Mouse (Mus musculus) stomach, embryonic 16.5 days (tissue): ENCODE results near the gene Ptges3. TPM values are rescaled to one million over a fixed set of nuclear protein-coding genes. Genes with fewer than 3 reads are reported as not detected.

Experiments
- ATAC-seq: fragments of 200-750 bp; cut with Nextera tagmentation; 2 replicates; pipeline ENCODE4 v1.8.0; 2017; ENCODE audit warnings: moderate number of reproducible peaks, moderate TSS enrichment; ENCODE audit not compliant: insufficient read depth, low FRiP score
- H3K27ac ChIP-seq: fragments of 300-500 bp; sonication (generic); 2 replicates; pipeline ENCODE4 v1.5.1; 2014; ENCODE audit warnings: low read length
- H3K27me3 ChIP-seq: fragments of 300-500 bp; sonication (generic); 2 replicates; pipeline ENCODE4 v1.6.1; 2014; ENCODE audit warnings: low read length, control low read depth, mixed read lengths; ENCODE audit not compliant: control insufficient read depth, insufficient read depth
- H3K36me3 ChIP-seq: fragments of 300-500 bp; sonication (generic); 2 replicates; pipeline ENCODE4 v1.6.1; 2014; ENCODE audit warnings: low read length; ENCODE audit not compliant: control insufficient read depth, insufficient read depth
- H3K4me1 ChIP-seq: fragments of 300-500 bp; sonication (generic); 2 replicates; pipeline ENCODE4 v1.6.1; 2014; ENCODE audit warnings: low read length, control low read depth, mixed read lengths; ENCODE audit not compliant: control insufficient read depth, insufficient read depth
- H3K4me2 ChIP-seq: fragments of 300-500 bp; sonication (generic); 2 replicates; pipeline ENCODE4 v1.6.1; 2014; ENCODE audit warnings: low read depth, low read length, mixed read lengths
- H3K4me3 ChIP-seq: fragments of 300-500 bp; sonication (generic); replicated peaks from 2 replicates; pipeline ENCODE4 v1.5.1; 2014; ENCODE audit warnings: mild to moderate bottlenecking, low read length
- H3K9ac ChIP-seq: fragments of 300-500 bp; sonication (generic); 2 replicates; pipeline ENCODE4 v1.6.1; 2014; ENCODE audit warnings: low read length
- H3K9me3 ChIP-seq: fragments of 300-500 bp; sonication (generic); replicated peaks from 2 replicates; pipeline ENCODE4 v1.6.1; 2016; ENCODE audit warnings: low read length, control low read depth; ENCODE audit not compliant: control insufficient read depth
- WGBS: fragments of 180-500 bp; shearing (Covaris S2); extraction: QIAGEN DNeasy Blood & Tissue Kit; methylation state at CpG from one replicate; pipeline ENCODE4 v1.1.7; 2014; 5-methylcytosine and 5-hydroxymethylcytosine counted together
- polyA plus RNA-seq: library from polyadenylated mRNA; unstranded; fragments of >200 nt; fragmentation: Nextera tagmentation; extraction: Ambion mirVana; gene quantifications from 2 replicates; pipeline ENCODE4 v1.2.1, GENCODE M21; 2015

Gene Ptges3
- 374 and 406 TPM in 2 replicates for polyA plus RNA-seq

DNA sequence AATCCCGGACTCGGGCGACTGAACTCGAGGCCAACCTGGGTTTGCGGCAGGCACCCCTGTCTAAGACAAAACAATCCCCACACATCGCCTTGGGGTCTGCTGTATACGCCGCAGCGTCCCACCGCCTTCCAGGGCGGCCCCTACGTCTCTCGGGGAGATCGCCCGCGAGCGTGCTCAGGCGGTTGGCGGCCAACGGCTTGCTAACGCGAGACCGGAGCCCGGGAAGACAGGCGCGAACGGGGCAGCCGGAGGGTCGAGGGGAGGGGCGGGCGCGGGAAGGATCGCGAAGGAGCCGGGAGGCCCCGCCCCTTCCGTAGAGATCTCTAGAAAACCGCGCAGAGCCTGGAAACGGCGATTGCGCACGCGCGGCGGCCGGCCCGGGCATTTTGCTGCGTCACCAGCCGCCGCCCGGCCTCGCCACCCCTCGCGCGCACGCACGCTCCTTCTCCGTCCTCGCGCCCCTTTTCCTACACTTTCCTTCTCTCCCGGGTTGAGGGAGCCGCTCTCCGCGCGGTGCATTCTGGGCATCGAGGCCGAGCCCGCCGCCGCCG, at the start of gene Ptges3:
TSS of gene Ptges3 (plus strand) at position 354 of the 551 bp plus-strand sequence.
- H3K27me3 ChIP-seq = no peaks in the 10 kb centered on the region
- H3K4me3 ChIP-seq = peak within 1 kb of the TSS; percentile 98
- H3K9ac ChIP-seq = peak within 1 kb of the TSS; percentile 98
- peak; percentile 94 for ATAC-seq
- H3K36me3 ChIP-seq = no peaks in the 10 kb centered on the region
- peaks cover 12% of the 10 kb centered on the region for H3K4me1 ChIP-seq
- peak within 1 kb of the TSS; percentile 84 for H3K4me2 ChIP-seq
- WGBS = 0% methylated on average over 72 of the region's 72 CpGs
- peak within 1 kb of the TSS; percentile 99 for H3K27ac ChIP-seq
- no peaks in the 10 kb centered on the region for H3K9me3 ChIP-seq

GRCm38 (mm10) chr10:128009735-128010134, 49.0 kb upstream of the Ptges3 start:
- H3K4me1 ChIP-seq = no peaks in the 10 kb centered on the region
- no peaks in the 10 kb centered on the region for H3K36me3 ChIP-seq
- no peak for ATAC-seq
- H3K27me3 ChIP-seq = no peaks in the 10 kb centered on the region
- H3K9ac ChIP-seq = no peak overlapping the region
- no peak overlapping the region for H3K27ac ChIP-seq
- H3K4me3 ChIP-seq = no peak overlapping the region
- no peak overlapping the region for H3K4me2 ChIP-seq
- no peaks in the 10 kb centered on the region for H3K9me3 ChIP-seq
- WGBS = 79% methylated on average over 5 of the region's 5 CpGs

GRCm38 (mm10) chr10:128015068-128015934, 43.5 kb upstream of the Ptges3 start, which contains the start of gene Prim1:
TSS of gene Prim1 (plus strand) at chr10:128015168.
- Histone ChIP-seq H3K9me3 (no peaks in the 10 kb centered on the region), H3K27ac (peak within 1 kb of the TSS; percentile 76), H3K27me3 (no peaks in the 10 kb centered on the region), H3K36me3 (no peaks in the 10 kb centered on the region), H3K4me3 (peak within 1 kb of the TSS; percentile 67), H3K4me2 (peak within 1 kb of the TSS; percentile 58), H3K9ac (peak within 1 kb of the TSS; percentile 78), H3K4me1 (no peaks in the 10 kb centered on the region)
- WGBS = 4% methylated on average over 31 of the region's 31 CpGs
- peak; percentile 94 for ATAC-seq

GRCm38 (mm10) chr10:128022196-128022595, 36.6 kb upstream of the Ptges3 start:
- H3K27me3 ChIP-seq = no peaks in the 10 kb centered on the region
- H3K4me2 ChIP-seq = no peak overlapping the region
- 96% methylated on average over 5 of the region's 5 CpGs for WGBS
- H3K36me3 ChIP-seq = peaks cover 14% of the 10 kb centered on the region
- no peak overlapping the region for H3K9ac ChIP-seq
- H3K27ac ChIP-seq = no peak overlapping the region
- no peaks in the 10 kb centered on the region for H3K9me3 ChIP-seq
- no peak for ATAC-seq
- H3K4me1 ChIP-seq = no peaks in the 10 kb centered on the region
- H3K4me3 ChIP-seq = no peak overlapping the region

GRCm38 (mm10) chr10:128023496-128023895, 35.3 kb upstream of the Ptges3 start:
- H3K4me2 ChIP-seq = no peak overlapping the region
- ATAC-seq = no peak; the same call in 1 of the 2 replicates
- peaks cover 14% of the 10 kb centered on the region for H3K36me3 ChIP-seq
- no peaks in the 10 kb centered on the region for H3K27me3 ChIP-seq
- WGBS = 96% methylated on average over 10 of the region's 10 CpGs
- no peaks in the 10 kb centered on the region for H3K9me3 ChIP-seq
- no peak overlapping the region for H3K9ac ChIP-seq
- no peak overlapping the region for H3K4me3 ChIP-seq
- H3K4me1 ChIP-seq = no peaks in the 10 kb centered on the region
- H3K27ac ChIP-seq = no peak overlapping the region

DNA sequence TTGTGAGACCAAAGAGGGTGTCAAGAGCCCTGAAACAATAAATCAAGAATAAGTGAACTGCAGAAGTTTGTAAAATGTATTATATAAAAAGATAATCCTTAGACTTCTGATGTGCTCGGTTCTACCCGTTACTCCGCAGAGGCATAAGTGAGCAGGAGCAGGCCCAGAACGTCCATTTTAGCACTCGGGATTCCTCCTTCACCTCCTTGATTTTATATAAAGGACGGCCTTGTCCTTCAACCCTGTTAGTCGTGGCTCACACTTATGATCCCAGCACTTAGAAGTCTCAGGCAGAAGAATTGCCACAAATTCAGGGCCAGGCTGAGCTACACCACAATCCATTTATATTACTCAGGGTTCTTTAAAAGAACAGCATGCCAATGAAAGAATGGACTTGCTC, 28.8 kb upstream of the Ptges3 start:
- 90% methylated on average over 7 of the region's 7 CpGs for WGBS
- no peak overlapping the region for H3K4me3 ChIP-seq

GRCm38 (mm10) chr10:128030860-128031259, 27.9 kb upstream of the Ptges3 start:
- Histone ChIP-seq H3K4me2 (no peak overlapping the region), H3K27ac (no peak overlapping the region), H3K9me3 (no peaks in the 10 kb centered on the region), H3K27me3 (no peaks in the 10 kb centered on the region), H3K9ac (no peak overlapping the region), H3K4me3 (no peak overlapping the region), H3K36me3 (no peaks in the 10 kb centered on the region), H3K4me1 (peaks cover 4% of the 10 kb centered on the region; the same call in 1 of the 2 replicates)
- WGBS = 51% methylated on average over 2 of the region's 2 CpGs
- ATAC-seq = no peak

More for the DNA sequence above, 28.8 kb upstream of the Ptges3 start:
- peaks cover 4% of the 10 kb centered on the region; the same call in 1 of the 2 replicates for H3K4me1 ChIP-seq
- H3K27ac ChIP-seq = no peak overlapping the region
- H3K9me3 ChIP-seq = no peaks in the 10 kb centered on the region
- peaks cover 4% of the 10 kb centered on the region; the same call in 1 of the 2 replicates for H3K36me3 ChIP-seq
- H3K4me2 ChIP-seq = no peak overlapping the region
- H3K9ac ChIP-seq = no peak overlapping the region
- H3K27me3 ChIP-seq = no peaks in the 10 kb centered on the region
- ATAC-seq = no peak

GRCm38 (mm10) chr10:128036746-128037425, 21.9 kb upstream of the Ptges3 start:
- H3K4me2 ChIP-seq = peak overlapping the region; percentile 93
- H3K27ac ChIP-seq = peak overlapping the region; percentile 99
- H3K27me3 ChIP-seq = no peaks in the 10 kb centered on the region
- H3K36me3 ChIP-seq = 0 out of 2 replicates have a peak, but pooled peaks cover 10% of the 10 kb centered on the region
- peak overlapping the region; percentile 98 for H3K4me3 ChIP-seq
- peaks cover 28% of the 10 kb centered on the region for H3K4me1 ChIP-seq
- ATAC-seq = no peak
- peak overlapping the region; percentile 99 for H3K9ac ChIP-seq
- under 1% methylated on average over 10 of the region's 10 CpGs for WGBS
- H3K9me3 ChIP-seq = no peaks in the 10 kb centered on the region
